Mouse (Mus musculus) left cerebral cortex, adult 11 months (tissue): ENCODE measurements around the gene Olfr829.
"Not testable (repeated sequence)": the region's sequence is repeated elsewhere in the genome, so short reads cannot be mapped to it uniquely, and the experiment has no call there.

Experiments used
- DNase-seq: peaks from one replicate; pipeline ENCODE4 v3.0.0; 2022; ENCODE audit warnings: low spot score

The Olfr829 gene

DNA sequence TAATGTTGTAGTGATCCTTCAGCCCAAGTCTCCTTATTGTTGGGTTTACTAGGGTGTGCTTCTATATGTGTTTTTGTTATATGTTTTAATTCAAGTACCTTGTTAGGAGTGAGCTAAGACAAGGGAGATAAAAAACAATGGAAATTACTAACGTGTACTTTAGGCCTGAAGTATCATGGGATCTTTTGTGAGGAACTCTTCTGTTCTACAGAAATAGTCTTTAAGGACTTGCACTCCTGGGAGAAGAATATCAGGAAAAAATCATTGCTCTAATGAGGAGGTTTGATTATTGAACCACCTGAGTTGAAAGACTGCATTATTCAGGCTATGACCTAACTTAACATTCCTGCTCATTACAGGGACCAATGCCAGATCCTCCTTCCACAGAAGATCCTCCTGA lies at the start of gene Olfr829:
Olfr829 (plus strand) TSS at position 301 of the 400 bp plus-strand sequence.
- DNase-seq = no peak

- no peak for DNase-seq
Observed at GRCm38 (mm10) chr9:18819426-18819825, 35.3 kb upstream of the Olfr829 start, which contains the start of gene Olfr828. TSS of gene Olfr828 (minus strand) at chr9:18819526.

DNA sequence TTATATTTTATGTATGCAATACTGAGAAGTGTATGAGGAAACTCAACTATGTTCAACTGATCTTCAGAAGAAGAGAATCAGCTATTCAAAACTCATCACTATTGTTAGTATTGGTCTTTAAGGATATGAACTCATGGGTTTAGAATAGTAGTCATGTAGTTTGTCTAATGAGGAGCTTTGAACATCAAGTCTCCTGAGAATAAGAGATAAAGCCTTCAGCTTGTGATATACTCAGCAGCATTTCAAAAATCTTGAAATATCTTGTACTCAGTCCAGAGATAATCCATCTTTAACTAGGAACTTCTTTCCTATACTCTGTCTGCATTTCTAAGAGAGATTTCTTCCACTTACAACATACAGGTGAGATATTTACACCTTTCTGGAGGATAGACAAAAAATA lies 19.7 kb downstream of the Olfr829 start, which contains the start of gene Olfr830:
Olfr830 (plus strand) TSS at position 301 of the 400 bp plus-strand sequence.
- DNase-seq = no peak

DNA sequence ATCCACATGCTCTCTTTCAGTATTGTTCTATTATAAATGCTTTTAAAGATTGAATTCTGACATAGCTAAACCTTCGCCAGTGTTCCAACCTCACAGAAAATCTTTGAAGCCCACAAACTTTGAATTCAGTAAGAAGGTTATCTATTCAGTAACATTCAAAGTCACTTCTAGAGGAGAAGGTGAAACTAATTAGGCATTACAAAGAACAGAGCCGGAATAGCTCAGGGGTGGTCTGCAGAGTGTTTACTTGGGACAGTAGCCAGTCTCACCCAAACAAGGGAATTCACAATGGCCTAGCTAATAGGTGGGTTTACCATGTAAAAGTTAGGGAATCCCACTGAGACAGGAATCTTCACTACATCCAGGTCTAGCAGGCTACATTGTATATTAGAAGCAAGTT lies 53.0 kb downstream of the Olfr829 start:
- not testable (repeated sequence) for DNase-seq
